Mouse (Mus musculus) adipocyte (in vitro differentiated cells): ENCODE measurements around the gene Gm17387.

Experiments
- DNase-seq: peaks from one replicate; pipeline ENCODE4 v3.0.0-alpha.2; 2016; ENCODE audit warnings: low spot score

Gene Gm17387

GRCm38 (mm10) chr7:141047581-141048225 lies 18.8 kb downstream of the Gm17387 start:
- peak; percentile 96 for DNase-seq

- DNase-seq = peak; percentile 97
Observed at GRCm38 (mm10) chr7:141048226-141049218, 19.6 kb downstream of the Gm17387 start.

GRCm38 (mm10) chr7:141049326-141049725 lies 20.4 kb downstream of the Gm17387 start:
- peak; percentile 72 for DNase-seq

DNA sequence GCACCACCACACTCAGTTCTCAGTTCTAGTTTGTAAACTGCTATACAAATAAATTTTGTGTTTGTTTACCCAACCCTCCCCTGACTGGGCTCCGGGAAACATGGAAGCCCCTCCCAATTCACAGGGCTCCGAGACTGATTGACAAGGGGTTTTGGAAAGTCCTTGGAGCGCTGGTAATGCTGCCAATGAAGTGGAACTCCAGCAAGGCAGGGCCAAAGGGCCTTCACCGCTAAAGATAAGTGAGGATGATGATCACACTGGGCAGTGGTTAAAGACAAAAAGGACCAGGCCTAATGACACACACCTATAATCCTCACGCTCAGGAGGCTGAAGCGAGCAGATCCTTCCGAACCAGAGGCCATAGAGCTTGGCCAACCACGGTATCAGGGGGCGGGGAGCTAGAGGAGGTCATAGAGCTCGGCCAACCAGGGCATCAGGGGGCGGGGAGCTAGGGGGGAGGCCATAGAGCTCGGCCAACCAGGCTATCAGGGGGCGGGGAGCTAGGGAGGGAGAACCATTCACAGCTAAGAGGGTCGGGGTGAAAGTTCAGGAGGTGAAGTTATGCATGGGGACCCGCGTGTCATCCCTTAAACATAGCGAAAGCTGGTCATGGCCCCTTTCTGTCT lies 22.2 kb downstream of the Gm17387 start:
- DNase-seq = no peak

- DNase-seq = peak; percentile 41
Observed at GRCm38 (mm10) chr7:141052016-141052415, 23.1 kb downstream of the Gm17387 start.

DNA sequence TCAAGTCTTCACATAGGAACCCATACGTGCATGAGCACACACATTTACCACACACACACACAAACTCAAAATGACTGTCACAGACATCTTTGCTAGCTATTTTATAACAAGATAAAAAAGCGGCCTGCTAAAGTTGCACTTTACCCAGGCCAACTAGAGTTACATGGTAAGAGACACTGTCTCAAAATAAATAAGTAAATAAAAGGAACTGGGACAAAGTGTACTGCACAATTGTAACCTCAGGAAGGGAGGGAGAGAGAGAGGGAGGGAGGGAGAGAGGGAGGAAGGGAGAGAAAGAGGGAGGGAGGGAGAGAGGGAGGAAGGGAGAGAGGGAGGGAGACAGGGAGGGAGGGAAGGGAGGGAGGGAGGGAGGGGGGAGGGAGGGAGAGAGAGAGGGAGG lies 23.5 kb downstream of the Gm17387 start:
- DNase-seq = peak; percentile 58

DNA sequence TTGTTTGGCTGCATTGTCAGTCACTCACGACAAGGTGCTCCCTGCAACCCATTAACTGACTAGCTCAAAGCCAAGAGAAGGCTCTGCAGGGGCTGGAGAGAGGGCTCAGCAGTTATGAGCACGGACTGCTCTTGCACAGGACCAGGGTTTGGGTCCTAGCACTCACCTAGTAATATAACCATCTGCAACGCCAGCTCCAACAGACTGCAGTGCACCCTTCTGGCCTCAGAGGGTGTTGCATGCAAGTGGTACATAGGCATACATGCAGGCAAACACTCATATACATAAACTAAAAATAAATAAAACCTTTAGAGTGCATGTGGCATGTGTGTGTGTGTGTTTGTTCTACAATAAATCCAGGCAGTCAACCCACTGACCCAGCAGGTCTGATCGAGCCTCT lies 26.9 kb downstream of the Gm17387 start:
- no peak for DNase-seq

- DNase-seq = no peak
Observed at GRCm38 (mm10) chr7:141056976-141057375, 28.0 kb downstream of the Gm17387 start.

DNA sequence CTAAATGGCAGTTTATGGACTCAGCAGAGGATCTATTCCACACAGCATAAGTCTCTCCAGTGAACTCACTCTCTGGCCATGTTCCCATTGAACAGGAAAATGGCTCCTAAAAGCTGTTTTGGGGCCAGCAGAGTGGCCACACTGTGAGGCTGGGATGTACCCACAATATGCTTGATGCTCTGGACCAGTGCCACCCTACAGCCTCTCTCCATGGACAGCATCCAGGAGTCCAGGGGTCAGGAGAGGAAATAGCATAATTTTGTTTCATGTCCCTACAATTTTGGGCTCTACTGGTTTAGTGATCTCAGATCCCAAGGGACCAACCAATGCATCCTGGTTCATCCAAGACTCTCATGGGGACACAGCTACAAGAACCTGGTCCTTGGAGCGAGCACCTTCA lies 28.6 kb downstream of the Gm17387 start:
- DNase-seq = peak; percentile 15

GRCm38 (mm10) chr7:141058601-141059341 lies 29.8 kb downstream of the Gm17387 start:
- DNase-seq = no peak

GRCm38 (mm10) chr7:141059929-141060328 lies 31.0 kb downstream of the Gm17387 start:
- no peak for DNase-seq

DNA sequence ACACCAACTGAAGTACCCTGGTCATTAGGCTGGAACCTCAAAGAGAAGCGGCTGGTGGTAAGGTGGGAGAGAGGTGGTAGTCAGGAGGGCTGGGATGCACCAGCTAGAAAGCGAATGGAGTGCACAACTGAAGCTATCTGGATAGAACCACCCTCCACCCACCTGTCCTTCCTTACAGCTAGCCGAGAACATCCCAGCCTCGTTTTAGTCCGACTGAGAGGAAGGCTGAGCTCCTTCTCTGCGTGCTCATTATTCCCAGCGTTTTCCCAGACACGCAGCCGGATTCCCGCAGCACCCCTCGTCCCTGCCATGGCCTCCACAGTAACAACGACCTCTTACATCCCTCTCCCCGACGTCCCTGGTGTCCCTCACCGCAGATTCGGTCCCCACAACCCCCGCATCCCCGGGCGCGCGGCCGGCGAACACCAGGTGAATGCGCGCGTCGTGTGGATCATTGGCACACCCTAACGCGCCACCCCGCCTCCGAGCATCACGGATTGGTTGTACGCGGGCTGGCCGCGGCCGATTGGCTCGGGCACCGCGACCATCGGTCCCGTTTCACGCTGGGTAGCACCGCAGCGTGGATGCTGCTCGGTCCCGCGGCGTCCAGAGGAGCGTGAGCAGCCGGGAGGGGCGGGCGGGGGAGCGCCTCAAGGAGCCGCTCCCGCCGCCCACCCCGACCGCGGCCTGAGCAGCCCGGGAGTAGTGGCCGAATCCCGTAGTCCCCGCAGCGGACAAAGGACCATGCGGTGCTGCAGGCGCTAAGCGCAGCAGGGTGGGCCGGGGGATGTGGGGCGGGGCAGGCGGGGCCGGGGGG lies 31.7 kb downstream of the Gm17387 start, which contains the start of gene B4galnt4:
TSS of gene B4galnt4 (plus strand) at position 679 of the 817 bp plus-strand sequence.
- no peak for DNase-seq

- no peak for DNase-seq
Observed at GRCm38 (mm10) chr7:141061269-141061692, 32.4 kb downstream of the Gm17387 start.

GRCm38 (mm10) chr7:141062525-141062924 lies 33.6 kb downstream of the Gm17387 start:
- DNase-seq = no peak

GRCm38 (mm10) chr7:141063353-141063752 lies 34.4 kb downstream of the Gm17387 start:
- DNase-seq = no peak

DNA sequence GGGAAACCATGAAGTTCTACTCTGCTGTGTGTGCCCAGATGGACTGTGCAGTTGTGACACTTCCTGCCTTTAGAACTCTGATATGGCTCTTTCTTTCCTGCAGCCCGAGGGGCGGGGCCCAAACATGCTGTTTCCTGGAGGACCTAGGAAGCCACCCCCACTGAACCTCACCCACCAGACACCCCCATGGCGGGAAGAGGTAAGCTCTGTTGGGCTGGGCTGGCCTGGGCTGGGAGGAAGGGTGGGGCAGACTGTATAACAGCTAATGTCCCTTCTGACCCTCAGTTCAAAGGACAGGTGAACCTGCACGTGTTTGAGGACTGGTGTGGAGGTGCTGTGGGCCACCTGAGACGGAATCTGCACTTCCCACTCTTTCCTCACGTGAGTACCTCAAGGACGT lies 35.2 kb downstream of the Gm17387 start:
- DNase-seq = no peak

- no peak for DNase-seq
Observed at GRCm38 (mm10) chr7:141064576-141064975, 35.6 kb downstream of the Gm17387 start.

GRCm38 (mm10) chr7:141068351-141068750 lies 39.4 kb downstream of the Gm17387 start:
- no peak for DNase-seq

- DNase-seq = peak; percentile 71
Observed at GRCm38 (mm10) chr7:141070058-141070862, 41.3 kb downstream of the Gm17387 start.
